Mouse (Mus musculus): ENCODE measurements around the gene Rassf4.

DNA sequence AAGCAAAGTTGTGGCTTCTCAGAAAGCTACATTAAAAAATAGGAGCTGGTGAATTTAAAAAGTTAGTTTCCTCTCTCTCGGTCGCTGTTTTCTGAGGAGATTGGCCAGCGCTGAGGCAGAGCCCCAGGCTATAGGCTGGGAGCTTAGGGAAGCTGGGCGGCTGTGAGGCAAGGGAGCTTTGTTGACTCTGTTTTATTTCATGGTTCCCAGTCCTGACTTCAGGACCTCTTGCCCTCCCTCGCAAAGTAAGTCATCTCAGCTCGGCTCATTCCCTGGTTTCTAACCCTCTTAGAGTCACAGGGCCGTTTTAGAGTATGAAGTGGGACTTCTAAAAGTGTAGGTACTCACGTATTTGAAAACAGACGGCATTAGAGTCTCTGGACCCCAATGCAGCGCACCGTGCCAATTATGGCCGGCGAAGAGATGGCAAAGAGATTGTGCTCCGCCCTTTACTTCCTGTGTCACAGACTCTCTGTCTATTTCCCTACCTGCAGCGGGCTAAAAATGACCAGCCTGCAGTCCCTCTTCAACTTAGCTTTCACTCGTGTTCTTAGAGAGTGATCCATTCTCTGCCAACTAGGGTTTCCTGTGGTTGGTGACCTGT, 633 bp upstream of the Rassf4 start:
- no peak for TF ChIP-seq POLR2A (IDR thresholded peaks at IDR 0.05; ENCODE audit: borderline replicate concordance, extremely low read depth, low read depth, low read length)
- TF ChIP-seq CTCF (IDR thresholded peaks at IDR 0.05; ENCODE audit: insufficient read depth, low read length), result no peak

Measured in lung, adult 2 months (tissue).